Mouse (Mus musculus) hindbrain, embryonic 14.5 days (tissue): ENCODE measurements around the gene Shank1. TPM values are rescaled to one million over a fixed set of nuclear protein-coding genes. Genes with fewer than 3 reads are reported as not detected.
A peak's percentile ranks its signal among the peaks of the same experiment; 100 is the strongest.

Experiments
- ATAC-seq: fragments of 200-750 bp; cut with Nextera tagmentation; 2 replicates; pipeline ENCODE4 v1.8.0; 2017; ENCODE audit warnings: moderate number of reproducible peaks, mild to moderate bottlenecking, moderate TSS enrichment, moderate library complexity; ENCODE audit not compliant: low FRiP score
- DNase-seq: peaks from one replicate; pipeline ENCODE4 v3.0.0-alpha.2; 2015; ENCODE audit warnings: low spot score
- H3K27ac ChIP-seq: fragments of 300-500 bp; sonication (generic); 2 replicates; pipeline ENCODE4 v1.5.1; 2014; ENCODE audit warnings: mild to moderate bottlenecking, moderate library complexity
- H3K27me3 ChIP-seq: fragments of 300-500 bp; sonication (generic); 2 replicates; pipeline ENCODE4 v1.6.1; 2014; ENCODE audit warnings: mild to moderate bottlenecking, low read length, mixed read lengths; ENCODE audit not compliant: control insufficient read depth, insufficient read depth
- H3K36me3 ChIP-seq: fragments of 300-500 bp; sonication (generic); replicated peaks from 2 replicates; pipeline ENCODE4 v1.6.1; 2014; ENCODE audit not compliant: control insufficient read depth, insufficient read depth
- H3K4me1 ChIP-seq: fragments of 300-500 bp; sonication (generic); replicated peaks from 2 replicates; pipeline ENCODE4 v1.6.1; 2014; ENCODE audit warnings: antibody characterized with exemption, low read length, mixed read lengths; ENCODE audit not compliant: control insufficient read depth, insufficient read depth
- H3K4me2 ChIP-seq: fragments of 300-500 bp; sonication (generic); replicated peaks from 2 replicates; pipeline ENCODE4 v1.6.1; 2014; ENCODE audit warnings: mild to moderate bottlenecking, moderate library complexity
- H3K4me3 ChIP-seq: fragments of 300-500 bp; sonication (generic); replicated peaks from 2 replicates; pipeline ENCODE4 v1.5.1; 2014; ENCODE audit warnings: mild to moderate bottlenecking, low read length
- H3K9ac ChIP-seq: fragments of 300-500 bp; sonication (generic); 2 replicates; pipeline ENCODE4 v1.6.1; 2014
- H3K9me3 ChIP-seq: fragments of 300-500 bp; sonication (generic); 2 replicates; pipeline ENCODE4 v1.6.1; 2016; ENCODE audit warnings: low read length; ENCODE audit not compliant: control insufficient read depth
- WGBS: fragments of 180-500 bp; shearing (Covaris S2); extraction: QIAGEN DNeasy Blood & Tissue Kit; methylation state at CpG from one replicate; pipeline ENCODE4 v1.1.7; 2014; 5-methylcytosine and 5-hydroxymethylcytosine counted together
- polyA plus RNA-seq: library from polyadenylated mRNA; unstranded; fragments of >200 nt; fragmentation: Nextera tagmentation; extraction: Ambion mirVana; gene quantifications from 2 replicates; pipeline ENCODE4 v1.2.1, GENCODE M21; 2014

The Shank1 gene
- polyA plus RNA-seq, 1 experiment from 2014 or later: 46.8 TPM

DNA sequence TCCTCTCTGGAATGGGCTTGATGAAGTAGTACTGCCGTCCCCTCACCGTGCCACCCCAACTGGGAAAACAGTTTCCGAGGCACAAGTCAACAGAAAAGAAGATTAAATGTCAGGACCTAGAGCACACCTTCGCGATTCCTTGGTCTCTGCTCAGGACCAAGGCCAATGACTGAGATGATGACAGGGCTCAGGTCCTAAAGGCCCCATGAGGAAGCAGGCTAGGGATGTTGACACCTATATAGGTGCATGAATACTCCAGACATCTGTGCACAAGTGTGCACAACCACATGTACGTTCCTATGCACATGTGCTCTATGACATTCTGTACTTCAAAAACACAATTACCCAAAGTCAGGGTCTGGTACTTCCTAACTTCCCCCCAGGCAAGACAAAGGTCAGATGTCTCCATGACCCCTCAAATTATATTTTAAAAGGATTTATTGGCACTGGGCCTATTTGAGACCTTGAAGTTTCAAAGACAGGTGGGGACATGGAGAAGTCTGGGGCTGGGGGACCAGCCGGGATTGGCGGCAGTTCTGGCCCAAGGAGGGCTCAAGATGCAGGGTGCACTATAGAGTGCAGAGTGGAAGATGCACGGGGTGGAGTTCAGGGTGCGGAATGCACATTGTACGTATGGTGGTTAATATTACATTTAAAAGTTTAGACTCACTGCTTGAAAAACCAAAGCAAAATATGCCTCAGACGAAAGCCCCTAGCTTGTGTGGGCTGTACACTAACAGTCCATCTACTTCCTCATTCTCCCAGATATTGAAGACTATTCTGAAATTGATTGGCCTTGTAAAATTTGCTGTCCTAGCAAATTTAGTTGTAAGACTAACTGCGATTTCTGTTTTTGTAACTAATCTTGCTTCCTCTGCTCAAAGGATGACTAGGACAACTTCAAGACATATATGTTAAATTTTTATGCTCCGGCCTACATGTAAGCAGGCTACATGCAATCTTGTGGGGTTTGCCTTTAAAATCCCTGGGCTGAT lies 6.4 kb upstream of the Shank1 start:
- peak overlapping the region; percentile 74 for H3K4me2 ChIP-seq
- H3K4me1 ChIP-seq: peaks cover 10% of the 10 kb centered on the region
- peak overlapping the region; percentile 95 for H3K27ac ChIP-seq
- no peak for ATAC-seq
- 87% methylated on average over 14 of the region's 14 CpGs for WGBS
- H3K27me3 ChIP-seq: no peaks in the 10 kb centered on the region
- H3K36me3 ChIP-seq: no peaks in the 10 kb centered on the region
- no peaks in the 10 kb centered on the region for H3K9me3 ChIP-seq
- H3K4me3 ChIP-seq: peak overlapping the region; percentile 66
- peak overlapping the region; percentile 93 for H3K9ac ChIP-seq
- DNase-seq: no peak

DNA sequence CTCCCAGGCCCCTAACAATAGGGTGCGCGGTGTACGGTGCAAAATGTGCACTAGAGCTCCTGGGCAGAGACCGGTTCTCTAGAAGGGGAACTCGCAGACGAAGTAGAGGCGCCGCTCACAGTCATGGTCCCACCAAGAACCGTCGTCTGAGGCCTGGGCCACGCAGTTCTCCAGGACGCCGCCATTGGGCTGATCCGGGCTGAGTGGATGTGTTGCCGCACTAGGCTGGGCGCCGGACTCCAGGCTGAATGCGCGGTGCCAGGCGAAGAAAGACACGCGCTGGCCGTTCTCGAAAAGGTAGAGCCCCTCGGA lies 5.6 kb upstream of the Shank1 start:
- ATAC-seq: peak; percentile 29
- under 1% methylated on average over 25 of the region's 25 CpGs for WGBS
- no peak for DNase-seq
- Histone ChIP-seq H3K9me3 (no peaks in the 10 kb centered on the region), H3K4me2 (peak overlapping the region; percentile 74), H3K36me3 (no peaks in the 10 kb centered on the region), H3K9ac (peak overlapping the region; percentile 93), H3K4me3 (peak overlapping the region; percentile 66), H3K27ac (peak overlapping the region; percentile 95), H3K27me3 (no peaks in the 10 kb centered on the region), H3K4me1 (peaks cover 10% of the 10 kb centered on the region)

DNA sequence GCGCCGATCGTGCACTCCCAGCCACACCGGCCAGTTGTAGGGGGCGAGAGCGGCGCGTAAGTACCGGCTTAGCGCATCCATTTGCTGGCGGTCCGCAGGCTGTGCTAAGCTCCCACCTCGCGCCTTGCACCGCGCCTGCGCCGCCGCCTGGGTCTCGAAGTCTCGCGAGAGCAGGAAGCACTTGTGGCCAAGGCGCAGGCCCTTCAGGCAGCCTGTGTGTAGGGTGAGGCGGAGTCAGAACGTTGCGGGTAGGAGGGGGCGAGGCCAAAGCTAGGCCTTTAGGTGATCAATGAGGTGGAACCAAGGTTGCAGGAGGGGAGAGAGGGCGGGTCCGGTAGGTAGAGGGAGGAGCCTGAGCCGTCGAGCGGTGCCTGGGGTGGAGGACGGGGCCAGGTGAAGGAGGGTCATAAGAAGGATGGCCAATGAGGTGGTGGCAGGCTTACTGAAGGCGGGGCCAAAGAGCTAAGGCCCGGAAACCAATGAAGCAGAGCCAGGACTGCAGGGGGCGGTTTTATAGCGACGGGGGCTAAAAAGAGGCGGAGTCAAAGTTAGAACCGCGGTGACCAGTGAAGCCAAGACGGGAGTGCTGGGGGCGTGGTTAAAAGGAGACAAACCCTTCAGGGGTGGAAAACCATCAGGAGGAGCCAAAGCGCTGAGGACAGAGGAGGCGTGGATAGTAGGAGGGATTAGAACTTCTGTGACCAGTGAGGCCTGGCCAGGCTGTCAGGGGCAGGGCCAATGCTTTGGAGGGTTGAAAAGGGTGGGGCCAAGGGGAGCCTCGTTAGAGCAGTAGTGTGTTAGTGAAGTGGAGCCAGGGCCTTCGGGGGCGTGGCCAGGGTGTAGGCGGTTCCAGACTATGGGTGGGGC lies 5.0 kb upstream of the Shank1 start:
- peak overlapping the region; percentile 95 for H3K27ac ChIP-seq
- no peaks in the 10 kb centered on the region for H3K27me3 ChIP-seq
- under 1% methylated on average over 49 of the region's 49 CpGs for WGBS
- no peaks in the 10 kb centered on the region for H3K36me3 ChIP-seq
- H3K4me2 ChIP-seq: peak overlapping the region; percentile 74
- peak overlapping the region; percentile 93 for H3K9ac ChIP-seq
- no peaks in the 10 kb centered on the region for H3K9me3 ChIP-seq
- peak overlapping the region; percentile 66 for H3K4me3 ChIP-seq
- ATAC-seq (peak; percentile 94), DNase-seq (peak; percentile 94)
- peaks cover 10% of the 10 kb centered on the region for H3K4me1 ChIP-seq

DNA sequence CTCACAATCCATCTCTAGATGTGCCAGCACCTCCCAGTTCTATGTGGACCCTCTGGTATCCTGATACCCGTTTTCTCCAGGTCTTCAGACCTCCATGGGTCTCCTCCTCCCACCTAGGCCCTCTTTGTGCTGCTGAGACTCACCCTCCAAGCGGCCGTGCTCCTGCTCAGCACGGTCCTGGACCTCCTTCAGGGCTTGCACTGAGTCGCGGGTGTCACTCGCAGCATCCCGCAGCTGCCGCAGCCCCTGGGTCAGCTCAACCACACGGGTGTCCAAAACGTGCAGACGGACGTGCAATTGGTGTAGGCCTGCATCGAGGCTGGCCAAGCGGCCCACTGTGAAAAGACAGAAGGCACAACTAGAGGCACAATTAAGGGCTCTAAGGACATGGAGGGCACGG lies 4.4 kb upstream of the Shank1 start:
- Histone ChIP-seq H3K4me2 (peak overlapping the region; percentile 74), H3K27ac (peak overlapping the region; percentile 95; the same call in 1 of the 2 replicates), H3K9me3 (no peaks in the 10 kb centered on the region), H3K36me3 (no peaks in the 10 kb centered on the region), H3K27me3 (no peaks in the 10 kb centered on the region), H3K9ac (no peak overlapping the region), H3K4me1 (peaks cover 10% of the 10 kb centered on the region), H3K4me3 (peak overlapping the region; percentile 66)
- ATAC-seq (no peak), DNase-seq (no peak)
- WGBS: 6% methylated on average over 16 of the region's 16 CpGs

DNA sequence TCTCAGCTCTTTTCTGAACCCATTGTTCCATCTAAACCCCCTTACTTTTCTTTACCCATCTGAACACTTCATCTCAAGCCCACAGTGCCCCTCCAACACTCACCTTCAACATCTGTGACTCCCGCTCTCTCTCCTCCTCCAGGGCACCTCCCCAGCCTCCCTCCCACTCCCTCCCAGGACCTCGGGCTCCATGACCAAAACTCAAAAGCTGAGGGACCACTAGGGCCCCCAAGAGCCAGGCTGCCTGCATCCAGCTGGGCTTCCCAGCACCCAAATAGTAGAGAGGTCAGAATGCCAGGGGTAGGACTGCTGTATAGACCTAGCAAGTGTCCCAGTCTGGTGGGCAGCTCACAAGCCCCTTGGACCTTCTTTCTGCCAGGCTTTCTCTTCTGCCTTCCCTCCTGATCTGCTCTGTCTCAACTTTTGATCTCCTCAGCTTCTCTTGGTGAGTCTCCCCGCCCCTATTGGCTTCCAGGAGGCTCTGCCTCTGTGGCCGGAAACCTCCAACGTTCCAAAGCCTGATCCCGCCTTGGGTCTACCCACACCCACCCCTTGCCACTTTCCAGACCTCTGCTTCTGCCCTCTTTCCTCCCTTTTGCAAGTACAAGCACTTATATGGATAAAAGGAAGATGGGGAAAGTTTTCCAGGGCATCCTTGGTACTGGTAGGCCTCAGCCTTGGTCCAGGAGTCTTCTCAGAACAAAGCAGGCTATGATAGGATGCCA lies 3.4 kb upstream of the Shank1 start, which contains the start of gene Clec11a:
TSS of gene Clec11a (minus strand) at position 387 of the 725 bp plus-strand sequence.
- WGBS: 57% methylated on average over 6 of the region's 6 CpGs
- no peaks in the 10 kb centered on the region for H3K9me3 ChIP-seq
- no peak for DNase-seq

DNA sequence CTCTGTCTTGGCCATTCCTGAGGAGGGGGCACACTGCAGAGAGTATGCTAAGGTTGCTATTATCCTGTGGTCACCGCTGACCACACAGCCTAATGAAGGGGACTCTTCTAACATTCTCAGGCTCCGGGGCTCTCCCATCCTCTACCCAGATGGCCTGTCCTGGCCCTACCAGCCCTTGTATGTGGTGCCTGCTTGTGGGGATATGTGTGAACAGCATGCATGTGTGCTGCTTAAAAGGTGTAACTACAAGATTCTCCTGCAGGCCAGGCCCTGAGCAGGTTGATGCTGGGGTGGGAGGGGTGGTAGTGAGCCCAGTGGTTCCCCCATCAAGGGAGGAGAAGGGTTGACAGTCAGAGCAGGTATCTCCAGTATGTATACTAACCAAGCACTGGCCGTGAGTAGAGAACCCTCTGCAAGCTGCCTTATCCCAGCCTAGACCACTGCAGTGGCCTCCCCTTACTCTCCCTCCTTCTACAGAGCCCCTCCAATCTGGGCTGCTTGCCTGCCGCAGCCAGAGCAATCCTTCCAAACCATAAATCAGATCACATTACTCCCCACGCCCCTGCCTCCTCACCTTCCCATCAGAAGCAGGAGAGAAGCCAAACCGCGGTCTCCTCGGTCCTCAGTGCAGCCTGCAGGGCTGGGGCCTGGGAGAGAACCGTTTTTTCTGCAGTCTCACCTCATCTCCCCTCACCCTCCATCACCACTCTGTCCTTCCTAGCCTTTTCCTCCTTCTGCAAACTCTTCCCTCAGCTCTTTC lies 2.6 kb upstream of the Shank1 start:
- no peak overlapping the region for H3K27ac ChIP-seq
- H3K4me3 ChIP-seq: no peak overlapping the region

More for the DNA sequence above, 3.4 kb upstream of the Shank1 start, which contains the start of gene Clec11a:
- no peak for ATAC-seq
- Histone ChIP-seq H3K36me3 (no peaks in the 10 kb centered on the region), H3K9ac (no peak within 1 kb of the TSS), H3K4me3 (peak within 1 kb of the TSS; percentile 66; the same call in 1 of the 2 replicates), H3K27me3 (no peaks in the 10 kb centered on the region), H3K4me2 (peak within 1 kb of the TSS; percentile 74), H3K27ac (peak within 1 kb of the TSS; percentile 95; the same call in 1 of the 2 replicates), H3K4me1 (peaks cover 17% of the 10 kb centered on the region)

DNA sequence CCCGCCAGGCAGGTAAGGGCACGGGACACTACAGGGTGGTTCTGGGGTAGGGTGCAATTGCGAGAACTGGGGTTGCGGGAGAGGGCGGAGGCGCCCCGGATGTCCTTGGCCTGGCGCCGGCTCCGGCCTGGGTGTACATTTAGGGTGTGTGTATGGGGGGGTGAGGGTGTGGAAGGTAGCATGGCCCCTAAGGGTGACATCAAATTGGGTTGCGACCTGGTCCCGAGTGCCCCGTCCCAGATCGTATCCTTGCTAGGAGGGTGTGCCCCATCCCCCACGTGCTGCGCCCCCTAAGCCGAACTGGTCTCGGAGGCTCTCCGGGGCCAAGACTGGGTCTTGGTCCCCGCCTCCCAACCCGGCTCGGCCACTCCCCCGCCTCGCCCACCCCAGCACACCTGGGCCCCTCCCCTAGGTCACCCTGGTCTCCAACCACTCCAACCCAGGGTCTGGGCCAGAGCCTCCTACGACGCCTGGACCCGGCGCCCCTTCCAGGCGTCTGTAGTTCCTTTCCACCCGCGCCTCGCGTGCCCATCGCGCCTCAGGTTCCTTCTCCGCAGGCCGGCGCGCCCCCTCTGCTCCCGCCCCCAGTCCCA lies 328 bp downstream of the Shank1 start:
- Histone ChIP-seq H3K9ac (peak overlapping the region; percentile 88), H3K9me3 (no peaks in the 10 kb centered on the region), H3K27me3 (no peaks in the 10 kb centered on the region), H3K4me1 (peaks cover 11% of the 10 kb centered on the region; the same call in 1 of the 2 replicates), H3K36me3 (peaks cover 30% of the 10 kb centered on the region), H3K4me2 (peak overlapping the region; percentile 90), H3K4me3 (peak overlapping the region; percentile 64), H3K27ac (peak overlapping the region; percentile 77)
- DNase-seq (no peak), ATAC-seq (peak; percentile 28; the same call in 1 of the 2 replicates)
- under 1% methylated on average over 34 of the region's 40 CpGs for WGBS

More for the DNA sequence above, 2.6 kb upstream of the Shank1 start:
- no peak for DNase-seq
- H3K9ac ChIP-seq: no peak overlapping the region
- peaks cover 21% of the 10 kb centered on the region for H3K4me1 ChIP-seq
- 0 out of 2 replicates have a peak, but pooled peaks cover under 1% of the 10 kb centered on the region for H3K36me3 ChIP-seq
- ATAC-seq: no peak
- H3K27me3 ChIP-seq: no peaks in the 10 kb centered on the region
- H3K9me3 ChIP-seq: no peaks in the 10 kb centered on the region
- no peak overlapping the region for H3K4me2 ChIP-seq
- WGBS: 62% methylated on average over 9 of the region's 9 CpGs
